Mouse (Mus musculus): ENCODE data around the gene Cyp4f18. TPM values are rescaled to one million over a fixed set of nuclear protein-coding genes. Genes with fewer than 3 reads are reported as not detected.
"Not testable (repeated sequence)": the region's sequence is repeated elsewhere in the genome, so short reads cannot be mapped to it uniquely, and the experiment has no call there.

Gene Cyp4f18
- polyA plus RNA-seq (2015; fragmentation: Nextera tagmentation; extraction: Ambion mirVana), result 0.42 and 0.70 TPM in 2 replicates

GRCm38 (mm10) chr8:72009473-72009872 is at the start of gene Cyp4f18:
Gene Cyp4f18 (minus strand): TSS chr8:72009626.
- no peak within 1 kb of the TSS for H3K4me2 ChIP-seq (ENCODE audit: low read length)
- no peak within 1 kb of the TSS for H3K9ac ChIP-seq (ENCODE audit: low read depth, low read length)
- no peak within 1 kb of the TSS for H3K27ac ChIP-seq (ENCODE audit: low read length)
- H3K36me3 ChIP-seq (ENCODE audit: control insufficient read depth, insufficient read depth, low read length), result no peaks in the 10 kb centered on the region
- no peaks in the 10 kb centered on the region for H3K27me3 ChIP-seq (ENCODE audit: control insufficient read depth, insufficient read depth, low read depth, low read length)
- no peak for ATAC-seq
- no peak within 1 kb of the TSS for H3K4me3 ChIP-seq (ENCODE audit: low read depth, low read length)
- 71% methylated on average over 3 of the region's 3 CpGs for WGBS
- no peaks in the 10 kb centered on the region for H3K4me1 ChIP-seq (ENCODE audit: control insufficient read depth, insufficient read depth, low read length)
- H3K9me3 ChIP-seq (replicated peaks; ENCODE audit: control insufficient read depth, low read length, poor library complexity, severe bottlenecking), result no peaks in the 10 kb centered on the region

- H3K27ac ChIP-seq (ENCODE audit: low read length); ATAC-seq; H3K27me3 ChIP-seq (ENCODE audit: control insufficient read depth, insufficient read depth, low read depth, low read length); H3K4me3 ChIP-seq (ENCODE audit: low read depth, low read length); H3K9me3 ChIP-seq (replicated peaks; ENCODE audit: control insufficient read depth, low read length, poor library complexity, severe bottlenecking); H3K4me1 ChIP-seq (ENCODE audit: control insufficient read depth, insufficient read depth, low read length); H3K4me2 ChIP-seq (ENCODE audit: low read length); H3K36me3 ChIP-seq (ENCODE audit: control insufficient read depth, insufficient read depth, low read length); H3K9ac ChIP-seq (ENCODE audit: low read depth, low read length): not testable (repeated sequence)
- WGBS, result 82% methylated on average over 3 of the region's 4 CpGs
Measured at GRCm38 (mm10) chr8:72057643-72058042, 48.2 kb upstream of the Cyp4f18 start.

GRCm38 (mm10) chr8:72054633-72055032 is 45.2 kb upstream of the Cyp4f18 start:
- H3K27me3 ChIP-seq (ENCODE audit: control insufficient read depth, insufficient read depth, low read depth, low read length); H3K36me3 ChIP-seq (ENCODE audit: control insufficient read depth, insufficient read depth, low read length); H3K9ac ChIP-seq (ENCODE audit: low read depth, low read length); ATAC-seq; H3K4me3 ChIP-seq (ENCODE audit: low read depth, low read length); H3K4me1 ChIP-seq (ENCODE audit: control insufficient read depth, insufficient read depth, low read length); H3K4me2 ChIP-seq (ENCODE audit: low read length); H3K9me3 ChIP-seq (replicated peaks; ENCODE audit: control insufficient read depth, low read length, poor library complexity, severe bottlenecking); H3K27ac ChIP-seq (ENCODE audit: low read length): not testable (repeated sequence)

GRCm38 (mm10) chr8:72042493-72042892 is 33.1 kb upstream of the Cyp4f18 start:
- no peak overlapping the region for H3K9ac ChIP-seq (ENCODE audit: low read depth, low read length)
- 86% methylated on average over 1 of the region's 1 CpGs for WGBS
- no peak for ATAC-seq
- no peak overlapping the region for H3K4me3 ChIP-seq (ENCODE audit: low read depth, low read length)
- H3K36me3 ChIP-seq (ENCODE audit: control insufficient read depth, insufficient read depth, low read length), result no peaks in the 10 kb centered on the region
- H3K4me2 ChIP-seq (ENCODE audit: low read length), result no peak overlapping the region
- no peaks in the 10 kb centered on the region for H3K9me3 ChIP-seq (replicated peaks; ENCODE audit: control insufficient read depth, low read length, poor library complexity, severe bottlenecking)
- H3K27ac ChIP-seq (ENCODE audit: low read length), result no peak overlapping the region
- H3K4me1 ChIP-seq (ENCODE audit: control insufficient read depth, insufficient read depth, low read length), result no peaks in the 10 kb centered on the region
- no peaks in the 10 kb centered on the region for H3K27me3 ChIP-seq (ENCODE audit: control insufficient read depth, insufficient read depth, low read depth, low read length)

- H3K27me3 ChIP-seq (ENCODE audit: control insufficient read depth, insufficient read depth, low read depth, low read length); H3K9ac ChIP-seq (ENCODE audit: low read depth, low read length); ATAC-seq; H3K4me1 ChIP-seq (ENCODE audit: control insufficient read depth, insufficient read depth, low read length); H3K36me3 ChIP-seq (ENCODE audit: control insufficient read depth, insufficient read depth, low read length); H3K4me2 ChIP-seq (ENCODE audit: low read length); H3K27ac ChIP-seq (ENCODE audit: low read length); H3K9me3 ChIP-seq (replicated peaks; ENCODE audit: control insufficient read depth, low read length, poor library complexity, severe bottlenecking); H3K4me3 ChIP-seq (ENCODE audit: low read depth, low read length): not testable (repeated sequence)
- 81% methylated on average over 4 of the region's 4 CpGs for WGBS
Measured at GRCm38 (mm10) chr8:72040918-72041317, 31.5 kb upstream of the Cyp4f18 start, which contains the start of gene Olfr372. Gene Olfr372 (plus strand): TSS chr8:72041218.

GRCm38 (mm10) chr8:72032926-72033325 is 23.5 kb upstream of the Cyp4f18 start:
- ATAC-seq; H3K27me3 ChIP-seq (ENCODE audit: control insufficient read depth, insufficient read depth, low read depth, low read length); H3K9ac ChIP-seq (ENCODE audit: low read depth, low read length); H3K9me3 ChIP-seq (replicated peaks; ENCODE audit: control insufficient read depth, low read length, poor library complexity, severe bottlenecking); H3K4me3 ChIP-seq (ENCODE audit: low read depth, low read length); H3K36me3 ChIP-seq (ENCODE audit: control insufficient read depth, insufficient read depth, low read length); H3K4me2 ChIP-seq (ENCODE audit: low read length); H3K4me1 ChIP-seq (ENCODE audit: control insufficient read depth, insufficient read depth, low read length); H3K27ac ChIP-seq (ENCODE audit: low read length): not testable (repeated sequence)
- 40% methylated on average over 4 of the region's 4 CpGs for WGBS

GRCm38 (mm10) chr8:72024886-72025285 is 15.5 kb upstream of the Cyp4f18 start:
- not testable (repeated sequence) for H3K27ac ChIP-seq (ENCODE audit: low read length); H3K27me3 ChIP-seq (ENCODE audit: control insufficient read depth, insufficient read depth, low read depth, low read length); H3K9me3 ChIP-seq (replicated peaks; ENCODE audit: control insufficient read depth, low read length, poor library complexity, severe bottlenecking); H3K4me3 ChIP-seq (ENCODE audit: low read depth, low read length); H3K4me1 ChIP-seq (ENCODE audit: control insufficient read depth, insufficient read depth, low read length); H3K36me3 ChIP-seq (ENCODE audit: control insufficient read depth, insufficient read depth, low read length); ATAC-seq; H3K4me2 ChIP-seq (ENCODE audit: low read length); H3K9ac ChIP-seq (ENCODE audit: low read depth, low read length)
- 14% methylated on average over 4 of the region's 9 CpGs for WGBS

- Histone ChIP-seq H3K36me3 (ENCODE audit: control insufficient read depth, insufficient read depth, low read length) (no peaks in the 10 kb centered on the region), H3K4me2 (ENCODE audit: low read length) (no peak overlapping the region), H3K27ac (ENCODE audit: low read length) (no peak overlapping the region), H3K27me3 (ENCODE audit: control insufficient read depth, insufficient read depth, low read depth, low read length) (no peaks in the 10 kb centered on the region), H3K9me3 (replicated peaks; ENCODE audit: control insufficient read depth, low read length, poor library complexity, severe bottlenecking) (no peaks in the 10 kb centered on the region), H3K4me1 (ENCODE audit: control insufficient read depth, insufficient read depth, low read length) (no peaks in the 10 kb centered on the region), H3K4me3 (ENCODE audit: low read depth, low read length) (no peak overlapping the region), H3K9ac (ENCODE audit: low read depth, low read length) (no peak overlapping the region)
- WGBS, result 42% methylated on average over 2 of the region's 2 CpGs
- no peak for ATAC-seq
Measured at GRCm38 (mm10) chr8:72019816-72020215, 10.4 kb upstream of the Cyp4f18 start.

- H3K27me3 ChIP-seq (ENCODE audit: control insufficient read depth, insufficient read depth, low read depth, low read length); H3K9ac ChIP-seq (ENCODE audit: low read depth, low read length); H3K9me3 ChIP-seq (replicated peaks; ENCODE audit: control insufficient read depth, low read length, poor library complexity, severe bottlenecking); H3K4me3 ChIP-seq (ENCODE audit: low read depth, low read length); H3K4me2 ChIP-seq (ENCODE audit: low read length); ATAC-seq; H3K36me3 ChIP-seq (ENCODE audit: control insufficient read depth, insufficient read depth, low read length); H3K4me1 ChIP-seq (ENCODE audit: control insufficient read depth, insufficient read depth, low read length); H3K27ac ChIP-seq (ENCODE audit: low read length): not testable (repeated sequence)
- WGBS, result 73% methylated on average over 1 of the region's 1 CpGs
Measured at GRCm38 (mm10) chr8:72019022-72019421, 9.6 kb upstream of the Cyp4f18 start.

- H3K4me3 ChIP-seq (ENCODE audit: low read depth, low read length), result no peak overlapping the region
- no peak overlapping the region for H3K4me2 ChIP-seq (ENCODE audit: low read length)
- no peaks in the 10 kb centered on the region for H3K27me3 ChIP-seq (ENCODE audit: control insufficient read depth, insufficient read depth, low read depth, low read length)
- no peaks in the 10 kb centered on the region for H3K4me1 ChIP-seq (ENCODE audit: control insufficient read depth, insufficient read depth, low read length)
- H3K9me3 ChIP-seq (replicated peaks; ENCODE audit: control insufficient read depth, low read length, poor library complexity, severe bottlenecking), result no peaks in the 10 kb centered on the region
- no peak overlapping the region for H3K9ac ChIP-seq (ENCODE audit: low read depth, low read length)
- 80% methylated on average over 2 of the region's 2 CpGs for WGBS
- ATAC-seq, result no peak
- no peak overlapping the region for H3K27ac ChIP-seq (ENCODE audit: low read length)
- no peaks in the 10 kb centered on the region for H3K36me3 ChIP-seq (ENCODE audit: control insufficient read depth, insufficient read depth, low read length)
Measured at GRCm38 (mm10) chr8:72018141-72018540, 8.7 kb upstream of the Cyp4f18 start.

All from midbrain, embryonic 16.5 days (tissue).